Mouse (Mus musculus): ENCODE results near the gene Fry. TPM values are rescaled to one million over a fixed set of nuclear protein-coding genes. Genes with fewer than 3 reads are reported as not detected.

Gene Fry
- total and polyA plus RNA-seq, 2 experiments from 2014 or later: 62.6 to 129 TPM

- no peaks in the 10 kb centered on the region for H3K27me3 ChIP-seq (ENCODE audit: insufficient read depth, low read length)
- no peak for ATAC-seq (ENCODE audit: low FRiP score)
- H3K4me2 ChIP-seq (ENCODE audit: low read depth, low read length, poor library complexity, severe bottlenecking): no peak overlapping the region
- H3K9ac ChIP-seq (replicated peaks; ENCODE audit: low read length, poor library complexity, severe bottlenecking): no peak overlapping the region
- TF ChIP-seq CTCF (IDR thresholded peaks at IDR 0.05): no peak
- WGBS: 90% methylated on average over 6 of the region's 6 CpGs
- no peaks in the 10 kb centered on the region for H3K4me1 ChIP-seq (ENCODE audit: insufficient read depth, low read length)
- H3K9me3 ChIP-seq (ENCODE audit: low read length): no peaks in the 10 kb centered on the region
- H3K4me3 ChIP-seq (ENCODE audit: low read depth, low read length): no peak overlapping the region
- no peak for DNase-seq (ENCODE audit: low spot score)
- no peak overlapping the region for H3K27ac ChIP-seq (ENCODE audit: low read depth, low read length)
- no peaks in the 10 kb centered on the region; the same call in 1 of the 2 replicates for H3K36me3 ChIP-seq (ENCODE audit: insufficient read depth, low read length)
Measured at GRCm38 (mm10) chr5:150275314-150275713, 156.9 kb downstream of the Fry start.

GRCm38 (mm10) chr5:150276611-150277010, 158.2 kb downstream of the Fry start:
- Histone ChIP-seq H3K4me2 (ENCODE audit: low read depth, low read length, poor library complexity, severe bottlenecking) (no peak overlapping the region), H3K36me3 (ENCODE audit: insufficient read depth, low read length) (no peaks in the 10 kb centered on the region; the same call in 1 of the 2 replicates), H3K4me1 (ENCODE audit: insufficient read depth, low read length) (no peaks in the 10 kb centered on the region), H3K27me3 (ENCODE audit: insufficient read depth, low read length) (no peaks in the 10 kb centered on the region), H3K9me3 (ENCODE audit: low read length) (no peaks in the 10 kb centered on the region), H3K27ac (ENCODE audit: low read depth, low read length) (no peak overlapping the region), H3K4me3 (ENCODE audit: low read depth, low read length) (no peak overlapping the region), H3K9ac (replicated peaks; ENCODE audit: low read length, poor library complexity, severe bottlenecking) (no peak overlapping the region)
- ATAC-seq (ENCODE audit: low FRiP score) (no peak), DNase-seq (ENCODE audit: low spot score) (no peak)
- TF ChIP-seq CTCF (IDR thresholded peaks at IDR 0.05): no peak
- whole genome bisulfite sequencing: 75% methylated on average over 4 of the region's 4 CpGs

GRCm38 (mm10) chr5:150279387-150279786, 160.9 kb downstream of the Fry start:
- DNase-seq (ENCODE audit: low spot score) (no peak), ATAC-seq (ENCODE audit: low FRiP score) (no peak)
- H3K4me3 ChIP-seq (ENCODE audit: low read depth, low read length): no peak overlapping the region
- no peaks in the 10 kb centered on the region for H3K36me3 ChIP-seq (ENCODE audit: insufficient read depth, low read length)
- TF ChIP-seq CTCF (IDR thresholded peaks at IDR 0.05): no peak
- no peak overlapping the region for H3K4me2 ChIP-seq (ENCODE audit: low read depth, low read length, poor library complexity, severe bottlenecking)
- 78% methylated on average over 6 of the region's 6 CpGs for WGBS
- H3K4me1 ChIP-seq (ENCODE audit: insufficient read depth, low read length): no peaks in the 10 kb centered on the region
- H3K9ac ChIP-seq (replicated peaks; ENCODE audit: low read length, poor library complexity, severe bottlenecking): no peak overlapping the region
- H3K9me3 ChIP-seq (ENCODE audit: low read length): no peaks in the 10 kb centered on the region
- H3K27ac ChIP-seq (ENCODE audit: low read depth, low read length): no peak overlapping the region
- no peaks in the 10 kb centered on the region for H3K27me3 ChIP-seq (ENCODE audit: insufficient read depth, low read length)

GRCm38 (mm10) chr5:150281084-150281483, 162.6 kb downstream of the Fry start:
- Histone ChIP-seq H3K9me3 (ENCODE audit: low read length) (no peaks in the 10 kb centered on the region), H3K4me2 (ENCODE audit: low read depth, low read length, poor library complexity, severe bottlenecking) (no peak overlapping the region), H3K27me3 (ENCODE audit: insufficient read depth, low read length) (no peaks in the 10 kb centered on the region), H3K27ac (ENCODE audit: low read depth, low read length) (no peak overlapping the region), H3K9ac (replicated peaks; ENCODE audit: low read length, poor library complexity, severe bottlenecking) (no peak overlapping the region), H3K4me3 (ENCODE audit: low read depth, low read length) (no peak overlapping the region), H3K36me3 (ENCODE audit: insufficient read depth, low read length) (no peaks in the 10 kb centered on the region), H3K4me1 (ENCODE audit: insufficient read depth, low read length) (no peaks in the 10 kb centered on the region)
- DNase-seq (ENCODE audit: low spot score): no peak
- no peak for ATAC-seq (ENCODE audit: low FRiP score)
- peak; percentile 54 for TF ChIP-seq CTCF (IDR thresholded peaks at IDR 0.05)
- WGBS: 83% methylated on average over 2 of the region's 2 CpGs

GRCm38 (mm10) chr5:150282091-150282490, 163.6 kb downstream of the Fry start:
- Histone ChIP-seq H3K27me3 (ENCODE audit: insufficient read depth, low read length) (no peaks in the 10 kb centered on the region), H3K4me3 (ENCODE audit: low read depth, low read length) (no peak overlapping the region), H3K9ac (replicated peaks; ENCODE audit: low read length, poor library complexity, severe bottlenecking) (no peak overlapping the region), H3K36me3 (ENCODE audit: insufficient read depth, low read length) (no peaks in the 10 kb centered on the region), H3K27ac (ENCODE audit: low read depth, low read length) (no peak overlapping the region), H3K4me2 (ENCODE audit: low read depth, low read length, poor library complexity, severe bottlenecking) (no peak overlapping the region), H3K4me1 (ENCODE audit: insufficient read depth, low read length) (no peaks in the 10 kb centered on the region), H3K9me3 (ENCODE audit: low read length) (no peaks in the 10 kb centered on the region)
- peak; percentile 26; the same call in 1 of the 2 replicates for TF ChIP-seq CTCF (IDR thresholded peaks at IDR 0.05)
- no peak for ATAC-seq (ENCODE audit: low FRiP score)
- no peak for DNase-seq (ENCODE audit: low spot score)
- 87% methylated on average over 7 of the region's 7 CpGs for WGBS

- H3K27ac ChIP-seq (ENCODE audit: low read depth, low read length): no peak overlapping the region
- H3K4me2 ChIP-seq (ENCODE audit: low read depth, low read length, poor library complexity, severe bottlenecking): no peak overlapping the region
- H3K4me1 ChIP-seq (ENCODE audit: insufficient read depth, low read length): no peaks in the 10 kb centered on the region
- H3K4me3 ChIP-seq (ENCODE audit: low read depth, low read length): no peak overlapping the region
- no peaks in the 10 kb centered on the region for H3K36me3 ChIP-seq (ENCODE audit: insufficient read depth, low read length)
- H3K9ac ChIP-seq (replicated peaks; ENCODE audit: low read length, poor library complexity, severe bottlenecking): no peak overlapping the region
- 81% methylated on average over 7 of the region's 7 CpGs for WGBS
- H3K9me3 ChIP-seq (ENCODE audit: low read length): no peaks in the 10 kb centered on the region
- DNase-seq (ENCODE audit: low spot score) (no peak), ATAC-seq (ENCODE audit: low FRiP score) (no peak)
- no peak for TF ChIP-seq CTCF (IDR thresholded peaks at IDR 0.05)
- H3K27me3 ChIP-seq (ENCODE audit: insufficient read depth, low read length): no peaks in the 10 kb centered on the region
Measured at GRCm38 (mm10) chr5:150287949-150288348, 169.5 kb downstream of the Fry start.

All from midbrain, postnatal 0 days (tissue).